Mouse (Mus musculus) heart, embryonic 16.5 days (tissue): Measurements from ENCODE around the gene Atg101. TPM values are rescaled to one million over a fixed set of nuclear protein-coding genes. Genes with fewer than 3 reads are reported as not detected.
A peak's percentile ranks its signal among the peaks of the same experiment; 100 is the strongest.

ENCODE experiments used
- ATAC-seq: fragments of 200-750 bp; cut with Nextera tagmentation; replicated peaks from 2 replicates; pipeline ENCODE4 v1.8.0; 2017; ENCODE audit warnings: moderate number of reproducible peaks; ENCODE audit not compliant: insufficient read depth, low FRiP score; ENCODE audit errors: extremely low read depth
- H3K27ac ChIP-seq: fragments of 300-500 bp; sonication (generic); 2 replicates; pipeline ENCODE4 v1.5.1; 2014; ENCODE audit warnings: mild to moderate bottlenecking, low read length, control low read depth, moderate library complexity
- H3K27me3 ChIP-seq: fragments of 300-500 bp; sonication (generic); 2 replicates; pipeline ENCODE4 v1.6.1; 2014; ENCODE audit warnings: low read length, mixed read lengths; ENCODE audit not compliant: control insufficient read depth, insufficient read depth
- H3K36me3 ChIP-seq: fragments of 300-500 bp; sonication (generic); 2 replicates; pipeline ENCODE4 v1.6.1; 2014; ENCODE audit not compliant: control insufficient read depth, insufficient read depth
- H3K4me1 ChIP-seq: fragments of 300-500 bp; sonication (generic); 2 replicates; pipeline ENCODE4 v1.6.1; 2014; ENCODE audit warnings: low read length, mixed read lengths; ENCODE audit not compliant: control insufficient read depth, insufficient read depth
- H3K4me2 ChIP-seq: fragments of 300-500 bp; sonication (generic); 2 replicates; pipeline ENCODE4 v1.6.1; 2014; ENCODE audit warnings: low read depth, mild to moderate bottlenecking, control low read depth, low read length
- H3K4me3 ChIP-seq: fragments of 300-500 bp; sonication (generic); 2 replicates; pipeline ENCODE4 v1.5.1; 2014; ENCODE audit warnings: mild to moderate bottlenecking, control low read depth, low read length
- H3K9ac ChIP-seq: fragments of 300-500 bp; sonication (generic); 2 replicates; pipeline ENCODE4 v1.6.1; 2014; ENCODE audit warnings: low read length, control low read depth
- H3K9me3 ChIP-seq: fragments of 300-500 bp; sonication (generic); replicated peaks from 2 replicates; pipeline ENCODE4 v1.6.1; 2016; ENCODE audit warnings: low read length; ENCODE audit not compliant: control insufficient read depth
- WGBS: fragments of 180-500 bp; shearing (Covaris S2); extraction: QIAGEN DNeasy Blood & Tissue Kit; methylation state at CpG from one replicate; pipeline ENCODE4 v1.1.7; 2014; 5-methylcytosine and 5-hydroxymethylcytosine counted together
- polyA plus RNA-seq: library from polyadenylated mRNA; unstranded; fragments of >200 nt; fragmentation: Nextera tagmentation; extraction: Ambion mirVana; gene quantifications from 2 replicates; pipeline ENCODE4 v1.2.1, GENCODE M21; 2015

Gene Atg101
- 64.5 and 68.9 TPM in 2 replicates for polyA plus RNA-seq

- WGBS, result under 1% methylated on average over 61 of the region's 61 CpGs
- peak within 1 kb of the TSS; percentile 97 for H3K9ac ChIP-seq
- no peaks in the 10 kb centered on the region for H3K9me3 ChIP-seq
- H3K27ac ChIP-seq, result peak within 1 kb of the TSS; percentile 85
- peak; percentile 93 for ATAC-seq
- peaks cover 14% of the 10 kb centered on the region for H3K4me1 ChIP-seq
- H3K4me3 ChIP-seq, result peak within 1 kb of the TSS; percentile 98
- peaks cover 18% of the 10 kb centered on the region for H3K36me3 ChIP-seq
- H3K27me3 ChIP-seq, result no peaks in the 10 kb centered on the region
- peak within 1 kb of the TSS; percentile 87 for H3K4me2 ChIP-seq
These were observed at the start of gene Atg101 for GRCm38 (mm10) chr15:101283911-101284750. Atg101 (plus strand) TSS chr15:101284272.

DNA sequence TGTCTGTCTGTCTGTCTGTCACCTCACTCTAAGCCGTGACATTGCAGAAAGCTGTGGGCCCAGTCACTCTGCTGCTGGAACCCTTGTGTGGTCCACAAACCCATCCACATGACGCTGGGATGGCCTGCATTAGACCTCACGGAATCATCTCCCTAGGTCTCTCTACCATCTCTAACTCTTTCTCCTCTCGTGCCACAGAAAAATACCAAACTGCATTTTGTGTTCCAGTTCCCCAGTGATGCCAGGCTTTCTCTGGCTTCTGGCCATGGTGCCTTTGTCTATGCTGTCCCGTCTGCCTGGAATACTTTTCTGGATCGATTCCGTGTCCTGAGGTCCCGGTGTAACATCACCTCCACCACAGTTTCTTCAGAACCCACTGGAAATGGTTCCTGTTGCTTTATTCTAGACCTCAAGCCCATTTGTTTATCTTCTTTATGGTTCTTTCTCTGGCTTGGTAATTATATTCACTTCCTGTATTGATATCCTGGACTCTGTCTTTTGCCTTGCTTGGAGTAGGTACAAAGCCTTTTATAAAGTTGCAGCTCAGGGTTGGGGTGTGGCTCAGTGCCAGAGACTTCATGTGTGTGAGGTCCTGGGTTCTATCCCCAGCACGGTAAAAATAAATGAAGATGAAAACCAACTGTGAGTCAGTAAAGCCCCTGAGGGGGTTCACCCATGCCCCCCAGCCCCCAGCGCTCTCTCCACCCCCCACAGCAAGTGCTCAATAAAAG, 49.3 kb upstream of the Atg101 start:
- H3K4me1 ChIP-seq, result peaks cover 26% of the 10 kb centered on the region
- WGBS, result 65% methylated on average over 10 of the region's 10 CpGs
- no peaks in the 10 kb centered on the region for H3K27me3 ChIP-seq
- no peak overlapping the region for H3K9ac ChIP-seq
- H3K9me3 ChIP-seq, result no peaks in the 10 kb centered on the region
- no peak for ATAC-seq
- H3K27ac ChIP-seq, result peak overlapping the region; percentile 25
- no peak overlapping the region for H3K4me2 ChIP-seq
- H3K36me3 ChIP-seq, result peaks cover 12% of the 10 kb centered on the region
- no peak overlapping the region for H3K4me3 ChIP-seq

GRCm38 (mm10) chr15:101235342-101235698, 48.8 kb upstream of the Atg101 start:
- H3K9me3 ChIP-seq, result no peaks in the 10 kb centered on the region
- peak overlapping the region; percentile 24; the same call in 1 of the 2 replicates for H3K27ac ChIP-seq
- 41% methylated on average over 5 of the region's 5 CpGs for WGBS
- H3K27me3 ChIP-seq, result no peaks in the 10 kb centered on the region
- H3K4me1 ChIP-seq, result peaks cover 30% of the 10 kb centered on the region
- H3K4me2 ChIP-seq, result no peak overlapping the region
- no peak; the same call in 1 of the 2 replicates for ATAC-seq
- H3K9ac ChIP-seq, result 0 out of 2 replicates have a peak overlapping the region, but pooled peaks have one; percentile 1
- H3K4me3 ChIP-seq, result no peak overlapping the region
- peaks cover 10% of the 10 kb centered on the region for H3K36me3 ChIP-seq

- 29% methylated on average over 12 of the region's 12 CpGs for WGBS
- Histone ChIP-seq H3K27ac (peak overlapping the region; percentile 30; the same call in 1 of the 2 replicates), H3K27me3 (no peaks in the 10 kb centered on the region), H3K4me1 (peaks cover 32% of the 10 kb centered on the region), H3K9ac (peak overlapping the region; percentile 1; the same call in 1 of the 2 replicates), H3K9me3 (no peaks in the 10 kb centered on the region), H3K4me3 (no peak overlapping the region), H3K4me2 (peak overlapping the region; percentile 38), H3K36me3 (peaks cover 5% of the 10 kb centered on the region)
- ATAC-seq, result no peak
These were observed 48.2 kb upstream of the Atg101 start for GRCm38 (mm10) chr15:101235728-101236327.

DNA sequence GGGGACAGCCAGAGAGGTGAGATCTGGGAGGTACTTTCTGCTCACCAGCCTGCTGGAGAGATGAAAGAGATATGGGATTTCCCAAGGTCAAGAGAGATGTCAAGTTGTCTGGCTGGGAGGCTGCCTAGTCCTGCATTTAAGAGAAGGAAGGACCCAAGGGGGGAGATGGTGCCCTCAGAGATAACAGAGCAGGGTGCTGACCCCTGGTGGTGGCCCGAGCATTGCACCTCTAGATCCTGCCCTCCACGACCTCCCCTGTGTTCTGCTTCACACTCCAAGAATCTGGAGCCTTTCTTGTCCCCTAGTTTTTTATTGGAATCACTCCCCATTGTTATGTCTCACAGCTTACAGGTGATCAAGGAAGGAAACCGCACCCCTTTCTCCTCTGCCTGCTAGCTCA, 47.2 kb upstream of the Atg101 start:
- Histone ChIP-seq H3K9ac (no peak overlapping the region), H3K4me2 (no peak overlapping the region), H3K9me3 (no peaks in the 10 kb centered on the region), H3K4me1 (peaks cover 37% of the 10 kb centered on the region), H3K27ac (no peak overlapping the region), H3K4me3 (no peak overlapping the region), H3K27me3 (no peaks in the 10 kb centered on the region), H3K36me3 (no peaks in the 10 kb centered on the region)
- ATAC-seq, result no peak
- WGBS, result 6% methylated on average over 3 of the region's 3 CpGs

DNA sequence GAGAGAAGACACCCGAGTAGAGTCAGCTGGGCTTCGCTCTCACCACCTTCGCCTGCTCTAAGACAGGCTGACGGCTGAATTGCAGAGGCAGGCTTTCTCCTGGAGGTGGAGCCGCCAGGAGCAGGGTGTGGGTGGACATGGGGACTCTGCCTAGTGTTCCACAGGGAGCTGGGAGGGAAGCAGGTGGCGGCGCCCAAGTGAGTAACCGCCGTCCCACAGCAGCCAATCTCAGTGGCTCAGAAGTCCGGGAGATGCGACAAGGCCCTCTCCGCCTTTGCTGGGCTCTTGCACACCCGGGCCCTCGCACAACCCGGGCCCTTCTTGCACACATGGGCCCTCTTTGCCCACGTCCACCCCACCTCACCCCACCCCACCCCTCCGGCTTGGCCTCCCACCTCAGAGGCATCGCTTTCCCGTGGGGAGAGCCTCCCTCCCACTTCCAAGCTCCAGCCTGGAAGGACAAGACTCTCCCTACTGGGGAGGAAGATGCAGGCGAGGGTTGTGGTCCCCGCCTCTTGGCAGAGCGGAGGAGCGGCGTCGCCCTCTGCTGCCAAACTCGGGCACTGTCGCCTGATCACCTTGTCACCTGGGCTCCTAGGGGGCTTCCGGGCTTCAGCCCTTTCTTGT, 45.1 kb upstream of the Atg101 start:
- Histone ChIP-seq H3K4me1 (peaks cover 42% of the 10 kb centered on the region), H3K4me2 (peak overlapping the region; percentile 77), H3K9me3 (no peaks in the 10 kb centered on the region), H3K9ac (peak overlapping the region; percentile 68), H3K27ac (peak overlapping the region; percentile 21; the same call in 1 of the 2 replicates), H3K4me3 (peak overlapping the region; percentile 46), H3K36me3 (no peaks in the 10 kb centered on the region), H3K27me3 (no peaks in the 10 kb centered on the region)
- WGBS, result 3% methylated on average over 28 of the region's 28 CpGs
- no peak for ATAC-seq

GRCm38 (mm10) chr15:101239821-101240220, 44.3 kb upstream of the Atg101 start:
- Histone ChIP-seq H3K9me3 (no peaks in the 10 kb centered on the region), H3K4me1 (peaks cover 40% of the 10 kb centered on the region), H3K4me3 (no peak overlapping the region), H3K27me3 (no peaks in the 10 kb centered on the region), H3K4me2 (no peak overlapping the region), H3K27ac (no peak overlapping the region), H3K9ac (no peak overlapping the region), H3K36me3 (no peaks in the 10 kb centered on the region)
- WGBS, result 72% methylated on average over 8 of the region's 8 CpGs
- no peak for ATAC-seq

- Histone ChIP-seq H3K36me3 (no peaks in the 10 kb centered on the region), H3K27ac (peak overlapping the region; percentile 93), H3K4me2 (peak overlapping the region; percentile 64), H3K27me3 (no peaks in the 10 kb centered on the region), H3K9ac (peak overlapping the region; percentile 62), H3K4me3 (peak overlapping the region; percentile 38), H3K4me1 (peaks cover 37% of the 10 kb centered on the region), H3K9me3 (no peaks in the 10 kb centered on the region)
- ATAC-seq, result peak; percentile 86
- 2% methylated on average over 10 of the region's 10 CpGs for WGBS
These were observed 43.3 kb upstream of the Atg101 start for GRCm38 (mm10) chr15:101240799-101241204.
